Mouse (Mus musculus): ENCODE results near the gene Tm4sf4. TPM values are rescaled to one million over a fixed set of nuclear protein-coding genes. Genes with fewer than 3 reads are reported as not detected.

Gene Tm4sf4
- polyA plus RNA-seq, 1 experiment from 2014 or later: not detected

- WGBS (ENCODE audit: missing documents): 39% methylated on average over 5 of the region's 5 CpGs
- Histone ChIP-seq H3K27ac (no peak overlapping the region), H3K79me2 (ENCODE audit: inconsistent target) (no peaks in the 10 kb centered on the region)
Observed at GRCm38 (mm10) chr3:57448445-57448844, 23.3 kb downstream of the Tm4sf4 start.

GRCm38 (mm10) chr3:57458652-57459051 is 33.5 kb downstream of the Tm4sf4 start:
- WGBS (ENCODE audit: missing documents): 91% methylated on average over 11 of the region's 11 CpGs
- Histone ChIP-seq H3K4me3 (ENCODE audit: inconsistent target) (no peak overlapping the region), H3K79me2 (ENCODE audit: inconsistent target) (no peaks in the 10 kb centered on the region), H3K36me3 (ENCODE audit: inconsistent target) (no peaks in the 10 kb centered on the region), H3K27ac (no peak overlapping the region)

More at GRCm38 (mm10) chr3:57448445-57448844, 23.3 kb downstream of the Tm4sf4 start:
- no peak overlapping the region for H3K4me3 ChIP-seq (ENCODE audit: inconsistent target)
- H3K36me3 ChIP-seq (ENCODE audit: inconsistent target): no peaks in the 10 kb centered on the region

GRCm38 (mm10) chr3:57463302-57463701 is 38.2 kb downstream of the Tm4sf4 start:
- Histone ChIP-seq H3K27ac (no peak overlapping the region), H3K36me3 (ENCODE audit: inconsistent target) (no peaks in the 10 kb centered on the region), H3K79me2 (ENCODE audit: inconsistent target) (no peaks in the 10 kb centered on the region), H3K4me3 (ENCODE audit: inconsistent target) (no peak overlapping the region)
- WGBS (ENCODE audit: missing documents): 71% methylated on average over 4 of the region's 4 CpGs

- WGBS (ENCODE audit: missing documents): 72% methylated on average over 3 of the region's 3 CpGs
- H3K36me3 ChIP-seq (ENCODE audit: inconsistent target): no peaks in the 10 kb centered on the region
- H3K4me3 ChIP-seq (ENCODE audit: inconsistent target): no peak overlapping the region
- no peak overlapping the region for H3K27ac ChIP-seq
- H3K79me2 ChIP-seq (ENCODE audit: inconsistent target): no peaks in the 10 kb centered on the region
Observed at GRCm38 (mm10) chr3:57466289-57466688, 41.2 kb downstream of the Tm4sf4 start.

- Histone ChIP-seq H3K27ac (no peak overlapping the region), H3K79me2 (ENCODE audit: inconsistent target) (no peaks in the 10 kb centered on the region), H3K4me3 (ENCODE audit: inconsistent target) (no peak overlapping the region), H3K36me3 (ENCODE audit: inconsistent target) (no peaks in the 10 kb centered on the region)
- 93% methylated on average over 3 of the region's 3 CpGs for whole genome bisulfite sequencing (ENCODE audit: missing documents)
Observed at GRCm38 (mm10) chr3:57469325-57469724, 44.2 kb downstream of the Tm4sf4 start.

- Histone ChIP-seq H3K79me2 (ENCODE audit: inconsistent target) (no peaks in the 10 kb centered on the region), H3K27ac (no peak overlapping the region), H3K4me3 (ENCODE audit: inconsistent target) (no peak overlapping the region), H3K36me3 (ENCODE audit: inconsistent target) (no peaks in the 10 kb centered on the region)
- WGBS (ENCODE audit: missing documents): 43% methylated on average over 5 of the region's 5 CpGs
Observed at GRCm38 (mm10) chr3:57470326-57470725, 45.2 kb downstream of the Tm4sf4 start.

- Histone ChIP-seq H3K36me3 (ENCODE audit: inconsistent target) (no peaks in the 10 kb centered on the region), H3K27ac (no peak overlapping the region), H3K79me2 (ENCODE audit: inconsistent target) (no peaks in the 10 kb centered on the region), H3K4me3 (ENCODE audit: inconsistent target) (no peak overlapping the region)
- 19% methylated on average over 15 of the region's 15 CpGs for WGBS (ENCODE audit: missing documents)
Observed at GRCm38 (mm10) chr3:57470981-57471601, 46.0 kb downstream of the Tm4sf4 start.

GRCm38 (mm10) chr3:57472407-57472806 is 47.3 kb downstream of the Tm4sf4 start:
- WGBS (ENCODE audit: missing documents): 72% methylated on average over 4 of the region's 4 CpGs

GRCm38 (mm10) chr3:57474421-57474820 is 49.3 kb downstream of the Tm4sf4 start:
- WGBS (ENCODE audit: missing documents): 91% methylated on average over 8 of the region's 8 CpGs
- H3K27ac ChIP-seq: no peak overlapping the region
- no peak overlapping the region for H3K4me3 ChIP-seq (ENCODE audit: inconsistent target)
- no peaks in the 10 kb centered on the region for H3K36me3 ChIP-seq (ENCODE audit: inconsistent target)
- H3K79me2 ChIP-seq (ENCODE audit: inconsistent target): no peaks in the 10 kb centered on the region

More at GRCm38 (mm10) chr3:57472407-57472806, 47.3 kb downstream of the Tm4sf4 start:
- H3K27ac ChIP-seq: no peak overlapping the region
- H3K4me3 ChIP-seq (ENCODE audit: inconsistent target): no peak overlapping the region
- H3K36me3 ChIP-seq (ENCODE audit: inconsistent target): no peaks in the 10 kb centered on the region
- H3K79me2 ChIP-seq (ENCODE audit: inconsistent target): no peaks in the 10 kb centered on the region

- WGBS (ENCODE audit: missing documents): 58% methylated on average over 4 of the region's 4 CpGs
- no peak overlapping the region for H3K27ac ChIP-seq
- no peaks in the 10 kb centered on the region for H3K36me3 ChIP-seq (ENCODE audit: inconsistent target)
- no peak overlapping the region for H3K4me3 ChIP-seq (ENCODE audit: inconsistent target)
- no peaks in the 10 kb centered on the region for H3K79me2 ChIP-seq (ENCODE audit: inconsistent target)
Observed at GRCm38 (mm10) chr3:57480640-57481039, 55.5 kb downstream of the Tm4sf4 start.

GRCm38 (mm10) chr3:57481981-57482380 is 56.9 kb downstream of the Tm4sf4 start:
- WGBS (ENCODE audit: missing documents): 91% methylated on average over 5 of the region's 5 CpGs
- no peak overlapping the region for H3K27ac ChIP-seq
- H3K4me3 ChIP-seq (ENCODE audit: inconsistent target): no peak overlapping the region

GRCm38 (mm10) chr3:57486068-57486467 is 61.0 kb downstream of the Tm4sf4 start:
- no peaks in the 10 kb centered on the region for H3K79me2 ChIP-seq (ENCODE audit: inconsistent target)
- no peak overlapping the region for H3K27ac ChIP-seq
- H3K36me3 ChIP-seq (ENCODE audit: inconsistent target): no peaks in the 10 kb centered on the region
- WGBS (ENCODE audit: missing documents): 77% methylated on average over 4 of the region's 4 CpGs
- H3K4me3 ChIP-seq (ENCODE audit: inconsistent target): no peak overlapping the region

More at GRCm38 (mm10) chr3:57481981-57482380, 56.9 kb downstream of the Tm4sf4 start:
- H3K36me3 ChIP-seq (ENCODE audit: inconsistent target): no peaks in the 10 kb centered on the region
- H3K79me2 ChIP-seq (ENCODE audit: inconsistent target): no peaks in the 10 kb centered on the region

- no peak overlapping the region for H3K27ac ChIP-seq
- 54% methylated on average over 8 of the region's 8 CpGs for WGBS (ENCODE audit: missing documents)
- no peak overlapping the region for H3K4me3 ChIP-seq (ENCODE audit: inconsistent target)
- H3K36me3 ChIP-seq (ENCODE audit: inconsistent target): no peaks in the 10 kb centered on the region
- H3K79me2 ChIP-seq (ENCODE audit: inconsistent target): no peaks in the 10 kb centered on the region
Observed at GRCm38 (mm10) chr3:57487455-57488153, 62.5 kb downstream of the Tm4sf4 start.
